Mouse (Mus musculus): ENCODE measurements around the gene Mier1. TPM values are rescaled to one million over a fixed set of nuclear protein-coding genes. Genes with fewer than 3 reads are reported as not detected.
A peak's percentile ranks its signal among the peaks of the same experiment; 100 is the strongest.

The Mier1 gene
- polyA plus RNA-seq (2012; rRNA removed), result 14.3 and 15.8 TPM in 2 replicates

GRCm38 (mm10) chr4:103114184-103115111 lies at the start of gene Mier1, which contains the start of gene Wdr78:
Gene Mier1, plus strand, starts transcription at chr4:103114390.
Gene Wdr78, minus strand, starts transcription at chr4:103114555.
- peaks cover 5% of the 10 kb centered on the region for H3K4me1 ChIP-seq (ENCODE audit: control insufficient read depth, insufficient read depth, low read length)
- no peaks in the 10 kb centered on the region for H3K36me3 ChIP-seq (ENCODE audit: control insufficient read depth, insufficient read depth, low read length)

GRCm38 (mm10) chr4:103064421-103064820 lies 49.8 kb upstream of the Mier1 start:
- H3K27ac ChIP-seq (ENCODE audit: control insufficient read depth, insufficient read depth, low read depth, low read length), result no peak overlapping the region
- TF ChIP-seq CTCF (IDR thresholded peaks at IDR 0.05; ENCODE audit: control insufficient read depth, insufficient read depth, insufficient replicate concordance, low read depth, low read length), result no peak
- no peak for TF ChIP-seq POLR2A (IDR thresholded peaks at IDR 0.05; ENCODE audit: control insufficient read depth, low read depth, low read length)
- H3K4me3 ChIP-seq (ENCODE audit: control insufficient read depth, low read depth, low read length), result no peak overlapping the region
- H3K4me1 ChIP-seq (ENCODE audit: control insufficient read depth, insufficient read depth, low read length), result no peaks in the 10 kb centered on the region
- H3K27me3 ChIP-seq (ENCODE audit: control insufficient read depth, insufficient read depth, low read length), result no peaks in the 10 kb centered on the region
- no peaks in the 10 kb centered on the region for H3K36me3 ChIP-seq (ENCODE audit: control insufficient read depth, insufficient read depth, low read length)

More at GRCm38 (mm10) chr4:103114184-103115111, at the start of gene Mier1, which contains the start of gene Wdr78:
- Histone ChIP-seq H3K27me3 (ENCODE audit: control insufficient read depth, insufficient read depth, low read length) (no peaks in the 10 kb centered on the region), H3K4me3 (ENCODE audit: control insufficient read depth, low read depth, low read length) (peak within 1 kb of the TSS; percentile 95), H3K27ac (ENCODE audit: control insufficient read depth, insufficient read depth, low read depth, low read length) (peak within 1 kb of the TSS; percentile 96)
- TF ChIP-seq POLR2A (IDR thresholded peaks at IDR 0.05; ENCODE audit: control insufficient read depth, low read depth, low read length) (peak; percentile 66), CTCF (IDR thresholded peaks at IDR 0.05; ENCODE audit: control insufficient read depth, insufficient read depth, insufficient replicate concordance, low read depth, low read length) (no peak)

DNA sequence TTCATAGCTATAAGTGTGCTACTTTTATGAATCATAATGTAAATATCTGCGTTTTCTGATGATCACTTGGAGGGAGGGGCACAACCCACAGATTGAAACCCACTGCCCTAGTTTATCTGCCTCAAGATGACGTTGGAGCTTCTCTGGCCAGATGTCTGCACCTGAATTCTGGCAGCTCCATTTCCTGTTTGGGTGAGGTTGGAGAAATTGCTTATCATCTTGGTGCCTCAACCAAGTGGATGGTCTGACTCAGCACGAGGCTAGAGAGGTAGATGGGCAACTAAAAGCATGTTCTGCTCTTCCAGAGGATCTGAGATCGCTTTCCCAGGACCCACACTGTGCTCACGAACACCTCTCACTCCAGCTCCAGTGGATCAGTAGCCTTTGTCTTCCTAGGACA lies 49.2 kb upstream of the Mier1 start:
- no peak for TF ChIP-seq CTCF (IDR thresholded peaks at IDR 0.05; ENCODE audit: control insufficient read depth, insufficient read depth, insufficient replicate concordance, low read depth, low read length)
- no peak for TF ChIP-seq POLR2A (IDR thresholded peaks at IDR 0.05; ENCODE audit: control insufficient read depth, low read depth, low read length)
- H3K27ac ChIP-seq (ENCODE audit: control insufficient read depth, insufficient read depth, low read depth, low read length), result no peak overlapping the region
- no peaks in the 10 kb centered on the region for H3K4me1 ChIP-seq (ENCODE audit: control insufficient read depth, insufficient read depth, low read length)
- no peaks in the 10 kb centered on the region for H3K36me3 ChIP-seq (ENCODE audit: control insufficient read depth, insufficient read depth, low read length)
- H3K4me3 ChIP-seq (ENCODE audit: control insufficient read depth, low read depth, low read length), result no peak overlapping the region
- no peaks in the 10 kb centered on the region for H3K27me3 ChIP-seq (ENCODE audit: control insufficient read depth, insufficient read depth, low read length)

DNA sequence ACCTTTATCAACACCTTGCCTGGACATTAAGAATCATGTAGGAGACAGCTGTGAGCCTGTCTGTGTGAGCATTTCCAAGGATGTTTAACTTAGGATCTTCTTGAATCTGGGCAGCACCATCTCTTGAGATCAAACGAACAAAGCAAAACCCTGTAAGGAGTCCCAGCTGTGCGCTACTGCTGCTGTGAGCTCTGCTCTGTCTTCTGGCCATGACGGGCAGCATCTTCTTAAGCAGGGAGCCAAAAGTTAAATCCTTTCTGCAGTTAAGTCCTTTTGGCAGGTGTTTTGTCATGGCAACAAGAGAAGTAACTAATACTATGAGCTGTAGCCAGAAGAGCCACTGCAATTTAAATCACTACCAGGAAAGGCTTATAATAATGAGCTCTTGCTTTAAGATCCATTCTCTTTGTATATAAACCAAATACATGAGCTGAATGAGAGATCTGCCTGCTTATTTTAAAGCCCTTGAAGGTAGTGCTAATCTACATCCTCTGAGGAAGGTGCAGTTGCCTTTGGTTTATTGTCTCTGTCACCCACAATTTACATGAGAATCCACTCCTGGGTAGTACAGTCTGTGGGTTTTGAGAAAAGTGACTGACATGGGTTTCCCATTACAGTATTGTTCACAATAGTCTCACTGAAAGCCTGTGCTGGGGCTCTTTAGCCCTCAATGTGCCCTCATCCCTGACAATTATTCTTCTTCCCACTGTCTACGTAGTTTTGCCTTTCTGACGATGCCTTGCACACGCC lies 46.1 kb upstream of the Mier1 start:
- Histone ChIP-seq H3K36me3 (ENCODE audit: control insufficient read depth, insufficient read depth, low read length) (no peaks in the 10 kb centered on the region), H3K27ac (ENCODE audit: control insufficient read depth, insufficient read depth, low read depth, low read length) (no peak overlapping the region), H3K27me3 (ENCODE audit: control insufficient read depth, insufficient read depth, low read length) (no peaks in the 10 kb centered on the region), H3K4me1 (ENCODE audit: control insufficient read depth, insufficient read depth, low read length) (no peaks in the 10 kb centered on the region), H3K4me3 (ENCODE audit: control insufficient read depth, low read depth, low read length) (no peak overlapping the region)
- no peak for TF ChIP-seq POLR2A (IDR thresholded peaks at IDR 0.05; ENCODE audit: control insufficient read depth, low read depth, low read length)
- TF ChIP-seq CTCF (IDR thresholded peaks at IDR 0.05; ENCODE audit: control insufficient read depth, insufficient read depth, insufficient replicate concordance, low read depth, low read length), result no peak

DNA sequence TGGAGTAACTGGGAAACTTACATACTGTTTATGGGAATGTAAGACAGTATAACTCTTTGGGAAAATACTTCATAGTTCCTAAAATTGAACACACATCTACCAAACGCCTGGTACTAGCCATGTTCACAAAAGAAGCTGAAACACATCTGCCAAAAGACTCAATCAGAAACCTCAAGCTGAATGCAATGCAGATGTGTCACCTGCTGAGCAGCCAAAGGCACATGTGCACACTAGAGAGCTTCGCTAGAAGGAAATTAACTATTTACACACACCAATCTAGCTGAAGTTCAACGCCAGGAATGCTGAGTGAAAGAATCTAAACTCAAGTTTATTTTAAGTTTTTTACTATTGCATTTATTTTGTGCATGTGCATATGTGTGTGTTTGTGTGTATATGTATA lies 43.6 kb upstream of the Mier1 start:
- no peak overlapping the region for H3K4me3 ChIP-seq (ENCODE audit: control insufficient read depth, low read depth, low read length)
- H3K27ac ChIP-seq (ENCODE audit: control insufficient read depth, insufficient read depth, low read depth, low read length), result no peak overlapping the region
- H3K4me1 ChIP-seq (ENCODE audit: control insufficient read depth, insufficient read depth, low read length), result no peaks in the 10 kb centered on the region
- no peaks in the 10 kb centered on the region for H3K36me3 ChIP-seq (ENCODE audit: control insufficient read depth, insufficient read depth, low read length)
- TF ChIP-seq CTCF (IDR thresholded peaks at IDR 0.05; ENCODE audit: control insufficient read depth, insufficient read depth, insufficient replicate concordance, low read depth, low read length) (no peak), POLR2A (IDR thresholded peaks at IDR 0.05; ENCODE audit: control insufficient read depth, low read depth, low read length) (no peak)
- no peaks in the 10 kb centered on the region for H3K27me3 ChIP-seq (ENCODE audit: control insufficient read depth, insufficient read depth, low read length)

GRCm38 (mm10) chr4:103085237-103085636 lies 29.0 kb upstream of the Mier1 start:
- TF ChIP-seq CTCF (IDR thresholded peaks at IDR 0.05; ENCODE audit: control insufficient read depth, insufficient read depth, insufficient replicate concordance, low read depth, low read length) (no peak), POLR2A (IDR thresholded peaks at IDR 0.05; ENCODE audit: control insufficient read depth, low read depth, low read length) (no peak)
- Histone ChIP-seq H3K4me1 (ENCODE audit: control insufficient read depth, insufficient read depth, low read length) (no peaks in the 10 kb centered on the region), H3K36me3 (ENCODE audit: control insufficient read depth, insufficient read depth, low read length) (no peaks in the 10 kb centered on the region)

GRCm38 (mm10) chr4:103095921-103096320 lies 18.3 kb upstream of the Mier1 start:
- H3K36me3 ChIP-seq (ENCODE audit: control insufficient read depth, insufficient read depth, low read length), result no peaks in the 10 kb centered on the region
- H3K27me3 ChIP-seq (ENCODE audit: control insufficient read depth, insufficient read depth, low read length), result no peaks in the 10 kb centered on the region
- H3K4me1 ChIP-seq (ENCODE audit: control insufficient read depth, insufficient read depth, low read length), result no peaks in the 10 kb centered on the region
- no peak for TF ChIP-seq POLR2A (IDR thresholded peaks at IDR 0.05; ENCODE audit: control insufficient read depth, low read depth, low read length)
- no peak overlapping the region for H3K27ac ChIP-seq (ENCODE audit: control insufficient read depth, insufficient read depth, low read depth, low read length)
- no peak overlapping the region for H3K4me3 ChIP-seq (ENCODE audit: control insufficient read depth, low read depth, low read length)

More at GRCm38 (mm10) chr4:103085237-103085636, 29.0 kb upstream of the Mier1 start:
- Histone ChIP-seq H3K27me3 (ENCODE audit: control insufficient read depth, insufficient read depth, low read length) (no peaks in the 10 kb centered on the region), H3K27ac (ENCODE audit: control insufficient read depth, insufficient read depth, low read depth, low read length) (no peak overlapping the region), H3K4me3 (ENCODE audit: control insufficient read depth, low read depth, low read length) (no peak overlapping the region)

Measured in testis, adult 2 months (tissue).